Mouse (Mus musculus) kidney, adult 11 months (tissue): Measurements from ENCODE around the gene Sipa1l3.

Experiments used
- DNase-seq: peaks from one replicate; pipeline ENCODE4 v3.0.0; 2022

The Sipa1l3 gene

DNA sequence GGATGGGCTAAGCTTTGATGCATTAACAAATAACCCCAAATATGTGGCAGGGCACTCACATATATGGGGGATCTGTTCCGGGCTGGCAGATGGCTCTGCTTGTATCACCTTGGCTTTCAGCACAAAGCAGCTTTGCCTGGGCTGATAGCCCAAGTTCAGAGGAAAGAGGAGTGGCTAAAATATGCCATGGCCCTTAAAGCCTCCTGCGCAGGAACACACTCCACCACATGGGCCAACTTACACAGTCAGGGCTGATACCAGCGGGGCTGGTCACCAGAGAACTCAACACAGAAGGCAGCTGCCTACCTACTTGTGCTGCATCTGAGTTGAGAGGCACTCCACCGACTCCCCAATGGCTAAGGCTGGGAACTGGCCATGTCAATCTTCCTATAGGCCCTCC lies 111.6 kb downstream of the Sipa1l3 start:
- no peak for DNase-seq

DNA sequence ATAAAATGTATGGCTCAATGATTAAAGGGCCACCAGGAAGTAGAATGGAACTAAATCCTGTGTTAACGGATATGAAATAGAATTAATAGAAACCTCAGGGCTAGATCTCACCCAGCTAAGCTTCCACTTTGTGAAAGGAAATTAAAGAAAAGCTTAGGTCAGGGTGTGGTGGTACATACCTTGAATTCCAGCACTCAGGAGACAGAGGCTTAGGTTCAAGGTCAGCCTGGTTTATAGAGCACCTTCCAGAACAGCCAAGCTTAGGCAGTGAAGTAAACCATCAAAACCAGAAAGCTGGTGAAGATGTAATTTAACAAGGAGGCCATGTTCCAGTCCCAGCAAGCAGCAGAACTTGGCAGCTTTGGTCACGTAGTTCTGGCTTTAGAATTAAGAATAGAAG lies 114.3 kb downstream of the Sipa1l3 start:
- DNase-seq = no peak

DNA sequence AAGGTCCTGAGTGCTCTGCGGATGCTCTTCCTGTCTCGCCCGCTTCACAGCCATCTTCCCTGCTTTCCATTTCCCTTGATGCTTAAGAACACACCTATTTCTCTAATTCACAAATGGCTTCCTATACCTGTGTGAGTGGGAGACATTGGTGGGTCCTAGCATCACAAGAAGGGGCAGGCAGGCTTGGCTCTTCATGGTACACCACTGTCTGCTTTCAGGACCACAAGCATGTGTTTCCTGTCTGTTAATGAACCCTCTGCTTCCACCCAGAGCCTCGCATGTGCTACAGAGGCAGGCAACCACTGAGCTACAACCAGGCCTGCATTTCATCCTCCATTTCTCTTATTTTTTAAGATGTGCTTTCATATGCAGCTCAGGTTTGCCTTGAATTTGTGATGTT lies 116.4 kb downstream of the Sipa1l3 start:
- no peak for DNase-seq

DNA sequence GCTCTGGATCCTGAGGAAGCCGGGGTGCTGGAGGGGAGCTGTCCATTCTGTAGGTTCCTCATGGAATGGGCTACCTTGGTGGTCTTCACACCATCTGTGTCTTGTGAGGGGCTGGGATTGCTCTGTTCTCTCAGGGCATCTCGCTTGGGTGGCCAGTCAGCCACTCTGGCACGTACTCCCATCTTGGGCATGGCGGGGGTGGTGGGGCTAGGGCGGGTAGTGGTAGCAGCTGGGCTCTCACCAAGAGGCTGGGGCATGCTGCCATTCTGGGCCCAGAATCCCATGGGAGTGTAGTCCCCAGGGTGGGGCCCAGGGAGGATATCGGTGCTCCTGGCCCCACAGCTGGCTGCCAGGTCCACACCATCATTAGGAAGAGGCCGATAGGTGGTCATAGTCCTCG lies 118.0 kb downstream of the Sipa1l3 start:
- no peak for DNase-seq

DNA sequence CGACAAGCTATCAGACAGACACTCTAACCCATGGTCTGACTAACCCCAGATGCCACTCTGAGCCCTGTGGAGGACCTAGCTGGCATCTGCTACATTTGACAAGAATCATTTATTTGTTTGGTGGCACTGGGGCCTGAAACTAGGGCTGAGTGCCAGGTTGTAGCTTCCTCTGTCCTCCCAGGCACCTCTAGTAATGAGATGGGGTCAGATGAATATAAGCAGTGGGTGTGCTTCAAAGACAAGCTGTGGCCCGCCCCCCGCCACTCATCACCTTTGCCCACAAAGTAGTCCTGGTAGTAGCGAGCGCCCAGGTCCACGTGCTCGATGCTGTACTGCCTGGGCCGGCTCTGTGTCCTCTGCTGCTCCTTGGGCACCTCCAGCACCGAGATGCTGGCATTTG lies 119.4 kb downstream of the Sipa1l3 start:
- DNase-seq = no peak

DNA sequence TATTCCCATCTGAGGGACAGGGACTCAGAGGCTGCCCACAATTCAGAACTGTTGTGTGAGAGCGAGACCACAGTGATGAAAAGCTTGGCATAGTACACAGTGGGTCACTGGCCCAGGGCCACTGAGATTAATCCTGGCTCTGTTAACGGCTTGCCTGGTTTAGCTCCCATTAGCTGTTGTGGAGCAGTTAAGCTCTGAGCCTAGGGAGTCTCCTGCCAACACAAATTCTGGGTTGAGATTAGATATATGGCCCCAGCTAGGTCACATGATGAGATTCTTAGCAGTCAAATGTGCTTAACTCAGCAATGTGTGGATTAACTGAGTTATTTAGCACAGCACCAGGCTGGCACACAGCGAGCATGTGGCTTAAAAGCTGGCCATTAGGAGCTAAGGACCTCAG lies 121.0 kb downstream of the Sipa1l3 start:
- no peak for DNase-seq

DNA sequence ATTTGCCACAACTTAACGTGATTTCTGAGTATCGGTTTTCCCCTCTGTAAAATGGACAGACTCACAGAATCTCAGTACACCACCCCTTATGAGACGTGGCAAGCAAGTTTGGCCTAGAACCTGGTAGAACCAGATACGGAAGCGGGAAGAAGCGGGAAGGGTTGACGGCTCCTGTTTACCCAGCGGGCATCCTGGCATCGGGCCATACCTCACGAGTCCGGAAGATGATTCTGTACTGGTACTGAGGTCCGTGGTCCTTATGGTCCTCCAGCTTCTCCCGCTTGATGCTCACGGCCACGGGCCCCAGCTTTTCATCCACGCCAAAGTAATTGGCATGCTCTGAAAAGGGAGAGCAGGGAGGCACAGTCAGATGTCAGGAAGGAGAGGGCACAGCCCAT lies 121.5 kb downstream of the Sipa1l3 start:
- DNase-seq = no peak

DNA sequence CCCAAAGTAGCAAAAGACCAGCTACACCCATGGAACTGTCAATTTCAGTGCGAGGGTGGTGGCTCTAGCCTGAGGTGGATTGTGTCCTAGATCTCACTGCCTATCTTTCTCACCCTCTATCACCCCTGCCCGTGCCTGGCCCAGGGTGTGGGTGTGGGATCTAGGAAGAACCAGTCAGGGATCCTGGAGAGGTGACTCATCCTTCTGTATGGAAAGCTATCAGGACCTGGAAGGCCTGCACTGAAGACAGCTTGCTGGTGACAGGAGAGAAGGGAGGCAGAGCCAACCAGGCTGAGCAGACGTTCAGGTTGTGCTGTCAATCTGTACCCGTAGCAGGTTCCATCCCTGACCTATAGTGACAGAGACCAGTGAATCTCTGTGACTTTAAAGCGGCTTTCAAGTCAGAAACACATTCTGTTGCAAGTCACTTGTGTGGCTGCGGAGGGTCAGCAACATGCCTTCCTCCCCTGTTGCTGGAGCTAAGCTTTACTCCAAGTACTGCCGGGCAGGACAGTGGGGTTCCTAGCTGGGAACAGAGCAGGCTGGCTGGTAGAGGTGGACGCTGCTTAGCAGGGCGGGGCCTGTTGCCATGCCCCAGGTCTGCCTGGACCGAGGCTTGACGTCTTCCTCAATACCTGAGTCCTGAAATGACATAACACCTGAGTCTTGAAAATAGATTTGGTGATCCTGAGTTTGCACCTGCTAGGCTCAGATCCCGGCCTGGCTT lies 122.1 kb downstream of the Sipa1l3 start:
- no peak for DNase-seq

DNA sequence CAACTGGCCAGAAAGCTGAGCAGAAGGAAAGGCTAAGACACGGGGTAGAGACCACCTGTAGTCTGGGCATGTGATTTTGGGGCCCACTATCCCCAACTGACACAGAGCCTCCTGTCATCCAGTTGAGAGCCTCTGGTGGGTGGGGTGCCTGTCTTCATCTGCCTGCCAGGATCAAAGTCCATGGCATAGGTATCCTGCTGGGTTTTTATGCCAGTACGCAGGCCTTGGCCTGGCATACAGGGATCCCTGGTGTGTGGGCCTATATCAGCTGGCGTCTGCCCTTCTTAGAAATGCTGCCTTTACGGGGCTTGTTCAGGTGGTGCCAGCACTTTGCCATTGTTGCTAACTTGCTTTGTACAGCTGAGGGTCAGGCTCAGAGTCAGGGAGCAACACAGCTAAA lies 123.3 kb downstream of the Sipa1l3 start:
- no peak for DNase-seq

DNA sequence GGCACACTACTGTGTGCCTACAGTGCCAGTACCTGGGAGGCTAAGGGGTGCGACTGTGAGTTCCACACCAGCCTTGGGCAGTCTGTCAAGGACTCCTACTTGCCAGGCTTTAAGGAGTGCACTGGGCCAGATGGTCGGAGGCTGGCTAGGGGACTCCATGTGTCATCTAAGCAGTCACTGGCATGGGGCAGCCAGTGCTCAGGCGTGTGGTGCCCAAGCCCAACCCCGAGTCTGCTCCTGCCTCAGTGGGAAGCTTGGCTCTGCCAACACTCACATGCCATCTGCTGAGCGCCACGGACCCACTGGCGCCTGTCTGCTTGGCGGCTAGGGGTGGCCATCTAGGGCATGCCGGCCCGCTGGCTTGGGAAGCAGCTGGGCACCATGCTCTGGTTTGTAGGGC lies 125.1 kb downstream of the Sipa1l3 start:
- DNase-seq = no peak

DNA sequence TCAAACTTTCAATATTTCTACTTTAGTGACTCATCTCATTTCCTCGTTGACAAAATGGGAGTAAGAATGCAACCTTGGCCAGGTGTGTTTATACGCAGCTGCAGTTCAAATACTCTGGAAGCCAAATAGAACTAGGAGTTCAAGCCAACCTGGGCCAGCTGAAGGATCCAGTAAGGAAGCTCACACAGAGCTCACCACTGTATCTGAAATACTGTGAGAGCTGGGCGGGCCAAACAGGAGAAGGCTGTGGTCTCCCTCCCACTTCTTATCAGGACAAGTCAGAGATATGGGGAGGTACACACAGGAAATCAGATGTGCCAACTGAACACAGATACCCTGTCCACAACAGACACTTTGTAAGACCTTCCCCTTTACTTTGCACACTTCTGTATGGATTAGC lies 125.6 kb downstream of the Sipa1l3 start:
- no peak for DNase-seq

DNA sequence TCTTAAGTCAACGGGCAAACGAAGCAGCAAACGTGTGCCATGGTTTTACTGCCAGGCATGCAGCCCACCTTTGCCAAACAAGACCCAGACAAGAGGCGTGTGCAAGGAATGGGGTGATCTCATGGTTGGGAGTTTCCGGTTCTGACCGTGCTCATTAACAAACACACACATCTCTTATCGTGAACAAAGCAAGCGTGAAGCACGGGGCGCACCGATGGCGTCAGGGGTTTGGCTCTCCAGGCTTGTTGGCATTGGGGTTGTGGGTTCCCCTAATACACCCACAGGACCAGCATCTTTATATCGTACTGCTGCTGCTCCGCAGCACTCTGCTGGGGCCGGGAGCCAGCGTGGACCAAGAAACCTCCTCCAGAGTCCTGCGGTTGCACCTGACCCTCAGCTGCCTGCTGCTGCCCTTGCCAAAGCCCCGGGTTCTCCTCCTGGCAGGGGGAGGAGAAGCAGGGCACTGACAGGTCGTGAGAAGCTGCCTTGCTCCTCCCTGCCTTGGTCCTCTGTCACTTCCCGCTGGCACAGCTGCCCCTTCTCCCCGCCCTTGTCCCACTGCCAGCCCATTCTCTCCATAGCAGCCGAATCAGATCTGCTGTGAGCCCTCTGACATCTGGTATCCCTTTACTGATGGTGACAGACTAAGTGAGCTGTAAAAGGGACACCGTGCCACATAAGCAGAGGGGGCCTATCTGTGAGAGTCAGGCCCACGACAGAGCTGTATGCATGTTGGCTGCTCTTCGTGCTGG lies 126.5 kb downstream of the Sipa1l3 start:
- no peak for DNase-seq

DNA sequence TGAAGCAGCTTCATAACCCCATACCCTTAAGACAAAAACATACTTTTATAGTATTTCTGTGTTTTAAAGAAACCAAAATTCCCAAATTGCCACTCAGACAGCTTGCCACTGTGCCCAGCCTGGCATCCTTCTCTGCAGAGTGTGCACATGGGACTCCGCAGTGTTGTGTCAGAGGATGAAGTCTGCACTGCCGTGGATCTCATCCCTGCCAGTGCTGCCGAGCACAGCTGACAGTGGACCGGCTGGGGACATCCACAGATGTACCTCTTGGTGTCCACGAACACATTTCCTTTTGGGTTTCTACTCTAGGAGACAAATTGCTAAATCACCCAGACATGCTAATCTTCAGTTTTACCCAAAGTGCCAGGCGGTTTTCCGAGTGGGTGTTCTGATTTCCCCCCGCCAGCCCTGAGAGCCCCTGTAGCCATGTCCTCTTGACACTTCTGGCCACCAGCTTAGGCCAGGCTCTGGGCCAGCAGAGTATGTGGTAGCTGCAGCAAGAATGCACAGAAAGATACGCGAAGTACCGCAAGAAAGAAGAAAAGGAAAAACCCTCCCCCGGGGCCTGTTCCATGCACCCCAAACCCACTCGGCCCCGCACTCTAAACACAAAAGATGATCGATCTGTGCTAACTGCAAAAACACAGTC lies 127.2 kb downstream of the Sipa1l3 start:
- DNase-seq = no peak

DNA sequence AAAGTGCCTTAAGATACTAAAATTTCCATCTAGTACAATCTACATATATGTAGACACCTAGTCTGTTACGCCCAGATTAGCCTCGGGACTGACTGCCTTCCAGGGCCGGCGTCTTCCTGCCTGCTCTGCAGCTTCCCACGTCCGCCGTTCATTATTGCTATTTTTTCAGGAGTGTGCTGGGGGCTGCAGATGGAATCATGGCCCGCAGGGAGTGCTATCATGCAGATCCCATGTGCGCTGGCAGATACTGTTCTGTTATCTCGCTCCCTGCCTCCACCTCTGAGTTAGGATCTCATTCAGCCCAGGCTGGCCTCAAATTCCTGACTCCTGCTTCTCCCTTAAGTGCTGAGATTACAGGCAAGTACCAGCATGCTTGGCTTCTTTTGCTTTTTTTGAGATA lies 128.2 kb downstream of the Sipa1l3 start:
- no peak for DNase-seq

DNA sequence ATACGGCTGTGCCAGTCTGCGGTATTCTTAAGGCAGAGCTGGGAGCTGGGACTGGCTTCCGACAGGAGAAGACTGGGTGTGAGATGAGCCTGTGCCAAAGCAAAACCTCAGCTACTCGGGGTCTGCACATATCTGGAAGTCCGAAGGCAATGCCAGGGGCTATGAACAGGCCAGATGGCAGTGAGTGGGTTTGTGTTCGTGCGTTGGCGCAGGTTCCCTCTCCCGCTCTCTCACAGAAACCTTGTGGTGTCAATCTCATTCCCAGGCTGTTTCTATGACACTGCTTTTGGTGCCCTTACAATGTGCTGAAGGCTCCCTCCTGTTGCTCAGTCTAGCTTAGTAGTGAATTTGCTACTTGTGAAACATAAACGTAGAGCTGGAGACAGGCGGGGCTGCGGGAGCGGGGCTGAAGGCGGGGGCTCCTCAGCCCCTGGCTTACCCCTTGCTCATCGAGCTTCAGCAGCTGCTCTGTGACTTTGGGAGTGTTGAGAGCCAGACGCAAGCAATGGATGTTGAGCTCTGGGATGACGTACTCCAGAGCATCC lies 130.8 kb downstream of the Sipa1l3 start:
- DNase-seq = no peak

DNA sequence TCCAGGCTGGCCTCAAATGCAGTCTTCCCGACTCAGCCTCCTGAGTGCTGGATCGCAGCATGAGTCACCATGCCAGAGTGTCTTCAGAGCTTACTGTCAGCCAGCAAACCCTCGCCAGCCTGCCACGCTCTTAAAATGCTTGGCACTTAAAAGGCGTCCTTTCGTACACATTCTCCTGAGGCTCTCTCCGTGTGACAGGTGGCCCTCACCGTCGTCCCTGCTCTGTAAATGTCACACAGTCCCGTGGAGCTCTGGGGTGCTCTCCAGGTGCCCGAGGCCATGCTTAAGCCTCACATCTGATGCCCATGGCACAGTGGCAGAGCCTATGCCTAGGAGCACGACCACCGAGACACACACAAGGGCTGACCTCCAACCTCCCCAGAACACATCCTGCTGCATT lies 132.1 kb downstream of the Sipa1l3 start:
- DNase-seq = no peak

DNA sequence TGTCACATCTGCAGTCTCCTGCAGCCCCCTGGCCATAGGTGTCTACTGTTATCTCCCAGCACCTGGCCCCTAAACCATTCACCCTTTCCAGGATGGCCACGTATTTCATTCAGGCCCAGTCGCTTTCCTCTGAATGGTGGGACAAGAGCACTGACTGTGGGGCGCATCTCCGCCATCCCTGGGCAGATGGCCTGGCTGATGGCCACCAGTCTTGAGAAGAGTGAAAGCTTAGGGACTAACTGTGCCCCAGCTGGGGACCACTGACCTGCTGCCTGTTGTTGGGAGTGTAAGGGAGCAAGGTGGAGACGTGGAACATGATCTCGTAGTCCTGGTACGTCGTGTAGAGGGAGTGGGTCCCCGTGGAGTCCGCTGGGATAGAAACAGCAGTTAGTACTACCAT lies 132.7 kb downstream of the Sipa1l3 start:
- DNase-seq = no peak

DNA sequence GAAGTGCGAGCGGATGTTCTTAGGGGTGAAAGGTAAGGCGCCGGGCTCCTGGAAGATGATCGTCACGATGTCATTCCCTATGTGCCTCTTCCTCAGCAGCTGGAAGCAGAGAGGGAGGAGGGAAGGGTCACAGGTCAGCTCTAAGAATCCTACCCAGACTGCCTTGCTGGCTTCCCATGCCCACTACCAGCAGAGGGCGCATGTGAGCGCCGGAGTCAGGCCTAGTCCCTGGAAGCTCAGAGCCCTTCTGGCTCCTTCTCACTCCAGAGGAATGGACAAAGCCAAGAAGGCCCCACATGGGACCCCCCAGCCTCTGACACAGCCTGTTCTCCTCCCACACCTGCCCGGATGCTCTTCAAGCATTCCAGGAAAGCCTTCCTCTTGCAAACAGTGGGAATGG lies 135.2 kb downstream of the Sipa1l3 start:
- DNase-seq = peak; percentile 60

DNA sequence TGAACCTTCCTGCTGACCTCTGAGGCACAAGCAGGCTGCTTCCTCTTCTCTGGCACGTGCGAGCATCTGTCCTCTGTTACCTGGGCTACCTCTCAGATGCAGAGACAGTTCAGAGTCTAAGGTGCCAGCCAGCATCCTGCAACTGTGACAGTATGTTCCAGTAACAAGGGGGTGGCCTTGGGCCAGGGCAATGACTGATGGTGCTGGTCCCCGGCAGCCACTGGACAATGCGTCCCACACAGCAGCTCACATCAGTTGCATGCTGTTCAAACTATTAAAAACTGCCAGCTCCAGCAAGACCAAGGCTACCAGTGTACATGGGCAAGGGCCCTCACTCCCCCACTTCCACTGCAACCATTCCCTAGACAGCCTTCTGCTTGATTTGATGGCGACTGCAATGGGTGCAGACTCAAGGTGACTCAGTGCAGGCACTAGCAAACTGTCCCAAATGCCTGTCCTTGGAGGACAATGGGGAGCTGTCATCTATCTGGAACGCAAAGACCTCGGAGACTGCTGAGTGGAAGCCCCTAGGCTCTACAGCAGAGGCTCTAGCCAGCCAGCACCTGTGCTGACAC lies 136.9 kb downstream of the Sipa1l3 start:
- DNase-seq = no peak

DNA sequence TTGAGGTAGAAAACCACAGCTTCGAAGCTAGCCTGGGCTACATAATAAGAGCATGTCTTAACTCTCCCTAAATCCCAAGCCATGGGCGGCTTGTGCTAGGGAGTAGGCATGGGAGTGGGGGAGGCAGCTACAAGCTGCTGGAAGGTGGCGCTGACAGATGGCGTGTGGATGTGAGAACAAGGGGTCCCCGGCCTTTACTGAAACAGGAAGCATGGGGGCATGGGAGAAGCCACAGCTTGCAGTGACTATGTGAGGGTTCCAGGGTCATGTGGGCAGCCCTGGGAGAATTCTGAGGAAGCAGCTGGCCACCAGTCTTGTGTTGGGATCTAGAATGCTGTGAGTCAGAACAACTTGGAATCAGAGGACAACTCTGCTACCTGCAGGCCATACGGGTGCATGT lies 144.4 kb downstream of the Sipa1l3 start:
- no peak for DNase-seq

DNA sequence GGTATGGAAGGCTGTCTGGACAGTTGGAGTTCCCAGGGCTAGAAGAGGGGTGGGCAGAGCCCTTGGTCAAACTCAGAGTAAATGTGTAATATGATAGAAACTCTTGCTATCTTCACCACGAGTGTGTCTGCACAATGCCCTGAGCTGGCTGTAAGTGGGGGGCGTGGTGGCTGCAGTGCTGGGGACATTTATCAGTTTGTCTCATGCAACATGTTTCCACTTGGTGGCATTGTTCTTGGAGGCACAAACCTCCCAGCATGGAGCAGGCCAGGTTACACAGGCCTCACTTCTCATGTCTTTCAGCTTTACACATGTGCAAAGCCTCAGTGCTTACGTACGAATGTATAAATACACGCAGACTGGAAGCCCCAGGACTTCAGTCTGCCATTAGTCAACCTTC lies 146.3 kb downstream of the Sipa1l3 start:
- DNase-seq = no peak

DNA sequence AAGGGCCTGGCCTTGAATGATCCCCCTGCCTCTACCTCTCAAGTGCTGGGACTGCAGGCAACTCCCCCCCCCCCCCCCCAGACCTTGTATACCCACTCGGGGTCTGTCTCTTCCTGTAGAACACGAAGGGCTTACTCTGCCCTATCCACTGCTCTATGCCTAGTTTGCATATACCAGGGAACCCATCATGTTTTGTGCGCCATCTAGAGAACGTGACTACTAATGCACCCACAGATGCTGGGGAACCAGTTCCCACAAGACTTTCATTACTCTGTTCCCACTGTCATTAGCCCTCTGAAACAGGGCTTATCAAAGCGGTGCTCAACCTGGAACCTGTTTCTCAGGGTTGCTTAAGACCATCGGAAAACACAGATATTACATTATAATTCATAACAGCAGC lies 148.4 kb downstream of the Sipa1l3 start:
- DNase-seq = no peak

DNA sequence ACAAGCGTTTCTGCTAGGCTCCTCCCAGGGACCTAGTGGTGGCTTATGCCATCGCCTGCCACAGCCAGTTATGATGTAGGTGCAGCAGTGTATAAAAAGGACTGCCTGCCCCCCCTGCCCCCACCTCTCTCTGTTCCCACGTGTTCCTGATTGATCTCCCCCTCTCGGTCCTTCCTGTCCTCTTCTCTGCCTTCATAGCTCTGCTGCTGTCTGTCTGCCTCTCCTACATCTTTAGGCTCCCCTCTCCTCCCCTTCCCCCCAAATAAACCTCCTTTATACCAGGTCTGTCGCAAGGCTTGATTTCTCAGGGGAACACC lies 150.5 kb downstream of the Sipa1l3 start:
- no peak for DNase-seq
